Mouse (Mus musculus) limb, embryonic 15.5 days (tissue): ENCODE results near the gene Adcyap1r1. TPM values are rescaled to one million over a fixed set of nuclear protein-coding genes. Genes with fewer than 3 reads are reported as not detected.
A peak's percentile ranks its signal among the peaks of the same experiment; 100 is the strongest.

ENCODE experiments used
- ATAC-seq: fragments of 200-750 bp; cut with Nextera tagmentation; 2 replicates; pipeline ENCODE4 v1.8.0; 2017; ENCODE audit warnings: low read depth, moderate TSS enrichment; ENCODE audit not compliant: insufficient number of reproducible peaks, low FRiP score, low TSS enrichment
- H3K27ac ChIP-seq: fragments of 300-500 bp; sonication (generic); 2 replicates; pipeline ENCODE4 v1.5.1; 2015; ENCODE audit warnings: moderate library complexity, mild to moderate bottlenecking, inconsistent platforms
- H3K27me3 ChIP-seq: fragments of 300-500 bp; sonication (generic); 2 replicates; pipeline ENCODE4 v1.6.1; 2015; ENCODE audit warnings: inconsistent platforms
- H3K36me3 ChIP-seq: fragments of 300-500 bp; sonication (generic); 2 replicates; pipeline ENCODE4 v1.6.1; 2015; ENCODE audit warnings: inconsistent platforms
- H3K4me1 ChIP-seq: fragments of 300-500 bp; sonication (generic); 2 replicates; pipeline ENCODE4 v1.6.1; 2015; ENCODE audit warnings: inconsistent platforms
- H3K4me2 ChIP-seq: fragments of 300-500 bp; sonication (generic); 2 replicates; pipeline ENCODE4 v1.6.1; 2015; ENCODE audit warnings: mild to moderate bottlenecking, inconsistent platforms
- H3K4me3 ChIP-seq: fragments of 300-500 bp; sonication (generic); 2 replicates; pipeline ENCODE4 v1.5.1; 2015; ENCODE audit warnings: mild to moderate bottlenecking, inconsistent platforms
- H3K9ac ChIP-seq: fragments of 300-500 bp; sonication (generic); 2 replicates; pipeline ENCODE4 v1.6.1; 2015; ENCODE audit warnings: inconsistent platforms
- H3K9me3 ChIP-seq: fragments of 300-500 bp; sonication (generic); 2 replicates; pipeline ENCODE4 v1.6.1; 2016; ENCODE audit warnings: inconsistent platforms
- WGBS: fragments of 180-500 bp; shearing (Covaris S2); methylation state at CpG from one replicate; pipeline ENCODE4 v1.1.7; 2015; 5-methylcytosine and 5-hydroxymethylcytosine counted together
- polyA plus RNA-seq: library from polyadenylated mRNA; unstranded; fragments of >200 nt; fragmentation: Nextera tagmentation; extraction: Ambion mirVana; gene quantifications from 2 replicates; pipeline ENCODE4 v1.2.1, GENCODE M21; 2015

Adcyap1r1 gene
- polyA plus RNA-seq, 1 experiment from 2014 or later: 1.4 TPM

- Histone ChIP-seq H3K27ac (no peak overlapping the region), H3K4me3 (no peak overlapping the region), H3K9me3 (no peaks in the 10 kb centered on the region), H3K4me2 (no peak overlapping the region), H3K4me1 (no peaks in the 10 kb centered on the region), H3K27me3 (no peaks in the 10 kb centered on the region), H3K36me3 (no peaks in the 10 kb centered on the region), H3K9ac (no peak overlapping the region)
- ATAC-seq: no peak
These were observed 19.7 kb upstream of the Adcyap1r1 start for GRCm38 (mm10) chr6:55432121-55432520.

- H3K27ac ChIP-seq: no peak overlapping the region
- no peaks in the 10 kb centered on the region for H3K27me3 ChIP-seq
- no peaks in the 10 kb centered on the region for H3K36me3 ChIP-seq
- ATAC-seq: no peak
- no peaks in the 10 kb centered on the region for H3K4me1 ChIP-seq
- H3K4me3 ChIP-seq: no peak overlapping the region
- H3K9me3 ChIP-seq: no peaks in the 10 kb centered on the region
- H3K4me2 ChIP-seq: no peak overlapping the region
- H3K9ac ChIP-seq: no peak overlapping the region
- WGBS: 31% methylated on average over 3 of the region's 3 CpGs
These were observed 17.4 kb upstream of the Adcyap1r1 start for GRCm38 (mm10) chr6:55434360-55434759.

- H3K9ac ChIP-seq: no peak overlapping the region
- H3K27me3 ChIP-seq: no peaks in the 10 kb centered on the region
- no peak overlapping the region for H3K27ac ChIP-seq
- ATAC-seq: no peak
- WGBS: 61% methylated on average over 8 of the region's 8 CpGs
- H3K4me1 ChIP-seq: no peaks in the 10 kb centered on the region
- no peak overlapping the region for H3K4me2 ChIP-seq
- H3K4me3 ChIP-seq: no peak overlapping the region
- H3K36me3 ChIP-seq: no peaks in the 10 kb centered on the region
- H3K9me3 ChIP-seq: no peaks in the 10 kb centered on the region
These were observed 16.3 kb upstream of the Adcyap1r1 start for GRCm38 (mm10) chr6:55435266-55436159.

DNA sequence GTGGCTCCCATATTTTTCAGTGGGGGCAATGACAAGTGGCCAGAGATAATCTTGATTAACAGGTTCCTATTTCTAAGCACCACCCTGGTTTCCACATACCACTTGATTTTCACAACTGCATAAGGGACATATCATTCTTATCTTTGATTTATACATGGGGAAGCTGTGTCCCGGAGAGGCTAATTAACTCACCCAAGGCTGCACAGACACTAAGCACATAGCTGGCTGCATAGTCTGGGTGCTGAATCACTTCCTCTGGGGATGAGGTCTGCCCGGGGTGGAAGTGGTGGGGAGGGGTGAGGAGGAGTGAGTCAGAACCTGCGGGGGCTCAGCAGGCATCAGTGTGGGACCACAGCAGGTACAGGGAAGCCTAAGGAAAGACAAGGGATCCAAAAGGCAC, 13.9 kb upstream of the Adcyap1r1 start:
- Histone ChIP-seq H3K9me3 (no peaks in the 10 kb centered on the region), H3K27ac (no peak overlapping the region), H3K4me2 (no peak overlapping the region), H3K4me3 (no peak overlapping the region), H3K4me1 (no peaks in the 10 kb centered on the region), H3K36me3 (no peaks in the 10 kb centered on the region), H3K27me3 (no peaks in the 10 kb centered on the region), H3K9ac (no peak overlapping the region)
- 37% methylated on average over 3 of the region's 3 CpGs for WGBS
- ATAC-seq: no peak

DNA sequence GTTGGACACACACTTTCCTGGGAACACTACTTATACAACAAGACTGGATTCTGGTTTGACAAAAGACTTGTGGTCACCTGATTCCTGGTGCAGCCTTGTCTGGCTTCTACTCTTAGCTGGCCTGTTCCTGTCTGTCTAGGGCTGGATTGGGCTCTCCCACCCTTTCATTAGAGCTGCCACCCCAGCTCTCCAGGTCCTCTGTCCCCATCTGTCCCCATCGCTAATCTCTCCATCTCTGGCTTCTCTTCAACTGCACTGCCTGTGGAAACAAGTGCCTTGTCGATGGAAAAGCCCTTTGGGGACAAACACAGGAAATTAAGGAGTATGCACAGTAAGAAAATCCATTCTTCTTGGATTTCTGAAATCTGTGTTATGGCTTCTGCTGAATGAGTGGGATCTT, 12.9 kb upstream of the Adcyap1r1 start:
- no peak for ATAC-seq
- Histone ChIP-seq H3K27me3 (no peaks in the 10 kb centered on the region), H3K4me1 (0 out of 2 replicates have a peak, but pooled peaks cover under 1% of the 10 kb centered on the region), H3K9me3 (no peaks in the 10 kb centered on the region), H3K36me3 (no peaks in the 10 kb centered on the region), H3K27ac (no peak overlapping the region), H3K4me2 (no peak overlapping the region), H3K9ac (no peak overlapping the region), H3K4me3 (no peak overlapping the region)
- WGBS: 50% methylated on average over 2 of the region's 2 CpGs

- Histone ChIP-seq H3K4me2 (no peak overlapping the region), H3K27me3 (no peaks in the 10 kb centered on the region; the same call in 1 of the 2 replicates), H3K4me3 (no peak overlapping the region), H3K27ac (no peak overlapping the region), H3K4me1 (peaks cover 5% of the 10 kb centered on the region; the same call in 1 of the 2 replicates), H3K9me3 (no peaks in the 10 kb centered on the region), H3K36me3 (no peaks in the 10 kb centered on the region), H3K9ac (no peak overlapping the region)
- ATAC-seq: no peak
- 35% methylated on average over 2 of the region's 2 CpGs for WGBS
These were observed 7.7 kb upstream of the Adcyap1r1 start for GRCm38 (mm10) chr6:55443927-55444688.

DNA sequence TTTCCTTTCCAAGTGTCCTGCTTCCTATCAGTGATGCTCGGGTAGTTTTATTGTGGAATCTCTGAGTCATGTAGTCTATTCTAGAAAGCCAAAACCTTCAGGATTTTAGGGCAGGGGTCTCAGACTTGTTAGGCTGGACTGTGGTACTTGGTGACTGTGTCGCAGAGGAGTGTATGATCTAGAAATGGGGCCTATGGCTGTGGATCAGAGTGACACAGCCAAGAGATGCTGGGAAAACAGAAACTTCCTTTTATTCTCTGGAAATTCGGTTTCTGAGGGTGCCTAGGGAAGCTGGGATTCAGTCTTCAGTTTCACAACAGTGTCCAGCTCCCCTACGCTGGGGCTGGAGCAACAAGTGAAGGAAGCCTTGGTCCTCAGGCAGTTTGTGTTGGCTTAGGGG, 7.1 kb upstream of the Adcyap1r1 start:
- Histone ChIP-seq H3K4me2 (no peak overlapping the region), H3K36me3 (no peaks in the 10 kb centered on the region), H3K9ac (no peak overlapping the region), H3K27ac (no peak overlapping the region), H3K9me3 (no peaks in the 10 kb centered on the region), H3K4me1 (peaks cover 5% of the 10 kb centered on the region; the same call in 1 of the 2 replicates), H3K27me3 (peaks cover 3% of the 10 kb centered on the region; the same call in 1 of the 2 replicates), H3K4me3 (no peak overlapping the region)
- no peak for ATAC-seq
- WGBS: 53% methylated on average over 4 of the region's 4 CpGs

DNA sequence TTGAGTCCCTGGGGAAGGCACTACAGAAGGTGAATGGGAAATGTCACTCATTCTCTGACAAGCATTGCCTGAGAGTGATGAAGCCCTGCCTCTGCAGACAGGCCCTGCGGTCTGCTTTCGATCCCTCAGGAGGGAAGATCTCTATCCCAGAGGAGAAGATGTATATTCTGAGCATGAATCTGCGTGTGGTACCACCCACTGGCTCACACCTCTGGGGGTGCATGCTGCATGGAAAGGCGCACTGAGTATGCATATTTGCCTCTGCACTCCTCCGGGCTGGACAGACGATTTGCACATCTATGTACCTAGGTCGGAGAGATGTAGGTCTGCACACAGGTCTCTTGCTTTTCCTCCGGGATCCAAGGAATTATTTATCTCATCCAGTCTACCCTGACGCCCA, 3.6 kb upstream of the Adcyap1r1 start:
- Histone ChIP-seq H3K4me1 (peaks cover 17% of the 10 kb centered on the region), H3K9ac (no peak overlapping the region), H3K27ac (no peak overlapping the region), H3K4me2 (no peak overlapping the region), H3K4me3 (no peak overlapping the region), H3K9me3 (no peaks in the 10 kb centered on the region), H3K27me3 (peaks cover 36% of the 10 kb centered on the region), H3K36me3 (no peaks in the 10 kb centered on the region)
- no peak for ATAC-seq
- WGBS: 77% methylated on average over 9 of the region's 9 CpGs

DNA sequence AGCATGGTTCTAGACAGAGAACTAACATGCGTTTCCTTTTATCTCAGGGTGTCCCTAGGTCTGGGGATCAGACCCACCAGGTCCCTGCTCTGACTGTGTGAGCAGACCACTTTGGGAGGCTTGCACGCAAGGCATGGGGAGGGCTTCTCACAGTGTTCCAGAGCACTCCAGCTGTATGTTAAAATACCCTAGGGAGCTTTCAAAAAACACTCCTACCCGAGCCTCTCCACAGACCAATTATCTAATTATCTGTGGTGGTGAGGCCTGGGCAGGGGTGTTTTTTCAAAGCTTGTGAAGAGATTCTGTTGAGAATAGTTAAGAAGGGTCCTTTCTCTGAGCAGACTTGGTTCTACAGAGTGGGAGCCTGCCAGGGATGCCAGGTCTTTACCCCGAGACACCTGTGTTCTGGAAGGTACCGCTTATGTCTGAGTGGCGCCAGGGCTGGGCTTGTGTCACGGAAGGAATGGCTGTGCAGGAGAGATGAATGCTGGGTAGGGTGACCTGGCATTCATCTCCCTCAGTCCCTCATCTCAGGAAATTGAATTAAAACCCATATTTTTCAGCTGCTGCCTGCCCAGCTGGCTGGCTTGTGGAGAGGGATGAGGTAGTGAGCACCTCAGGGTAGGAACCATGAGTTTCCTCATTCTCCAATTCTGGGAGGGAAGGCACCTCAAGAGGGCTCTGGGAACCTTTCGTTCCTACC, 2.7 kb upstream of the Adcyap1r1 start:
- peaks cover 43% of the 10 kb centered on the region for H3K27me3 ChIP-seq
- H3K4me1 ChIP-seq: peaks cover 14% of the 10 kb centered on the region
- 65% methylated on average over 8 of the region's 8 CpGs for WGBS
- H3K36me3 ChIP-seq: no peaks in the 10 kb centered on the region
- H3K27ac ChIP-seq: no peak overlapping the region
- ATAC-seq: no peak
- no peak overlapping the region for H3K9ac ChIP-seq
- H3K9me3 ChIP-seq: no peaks in the 10 kb centered on the region
- H3K4me3 ChIP-seq: no peak overlapping the region
- H3K4me2 ChIP-seq: no peak overlapping the region

GRCm38 (mm10) chr6:55452381-55452780, 603 bp downstream of the Adcyap1r1 start:
- peak overlapping the region; percentile 93 for H3K4me2 ChIP-seq
- no peak overlapping the region for H3K27ac ChIP-seq
- no peaks in the 10 kb centered on the region for H3K36me3 ChIP-seq
- H3K9ac ChIP-seq: peak overlapping the region; percentile 42; the same call in 1 of the 2 replicates
- ATAC-seq: no peak
- H3K4me3 ChIP-seq: peak overlapping the region; percentile 50
- 2% methylated on average over 24 of the region's 24 CpGs for WGBS
- H3K27me3 ChIP-seq: peaks cover 58% of the 10 kb centered on the region
- no peaks in the 10 kb centered on the region for H3K9me3 ChIP-seq
- peaks cover 12% of the 10 kb centered on the region for H3K4me1 ChIP-seq

DNA sequence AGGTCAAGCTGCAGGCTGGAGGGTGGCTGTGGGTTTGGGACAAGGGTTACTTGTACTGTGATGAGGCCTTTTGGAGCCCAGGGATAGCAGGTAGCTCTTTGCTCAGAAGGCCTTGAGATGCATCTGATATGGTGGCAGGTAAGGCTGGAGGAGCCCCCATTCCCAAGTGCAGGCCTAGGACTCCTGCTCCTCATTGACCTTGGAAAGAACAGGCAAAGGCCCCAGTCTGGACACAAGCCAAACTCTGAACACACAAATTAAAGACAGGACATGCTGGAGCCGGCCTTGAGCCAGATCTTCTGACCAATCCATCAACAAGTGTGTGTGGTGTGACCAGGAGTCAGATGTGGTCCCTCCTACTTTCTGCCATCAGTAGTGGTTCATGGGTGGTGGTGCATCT, 1.8 kb downstream of the Adcyap1r1 start:
- ATAC-seq: no peak
- H3K27ac ChIP-seq: no peak overlapping the region
- peaks cover 58% of the 10 kb centered on the region for H3K27me3 ChIP-seq
- H3K9ac ChIP-seq: no peak overlapping the region
- H3K4me3 ChIP-seq: no peak overlapping the region
- 27% methylated on average over 1 of the region's 1 CpGs for WGBS
- peaks cover 12% of the 10 kb centered on the region for H3K4me1 ChIP-seq
- no peak overlapping the region for H3K4me2 ChIP-seq
- no peaks in the 10 kb centered on the region for H3K9me3 ChIP-seq
- no peaks in the 10 kb centered on the region for H3K36me3 ChIP-seq
